Mouse (Mus musculus): Measurements from ENCODE around the gene Olfm3. TPM values are rescaled to one million over a fixed set of nuclear protein-coding genes. Genes with fewer than 3 reads are reported as not detected.

Olfm3 gene
- polyA plus RNA-seq, 1 experiment from 2014 or later, result not detected

DNA sequence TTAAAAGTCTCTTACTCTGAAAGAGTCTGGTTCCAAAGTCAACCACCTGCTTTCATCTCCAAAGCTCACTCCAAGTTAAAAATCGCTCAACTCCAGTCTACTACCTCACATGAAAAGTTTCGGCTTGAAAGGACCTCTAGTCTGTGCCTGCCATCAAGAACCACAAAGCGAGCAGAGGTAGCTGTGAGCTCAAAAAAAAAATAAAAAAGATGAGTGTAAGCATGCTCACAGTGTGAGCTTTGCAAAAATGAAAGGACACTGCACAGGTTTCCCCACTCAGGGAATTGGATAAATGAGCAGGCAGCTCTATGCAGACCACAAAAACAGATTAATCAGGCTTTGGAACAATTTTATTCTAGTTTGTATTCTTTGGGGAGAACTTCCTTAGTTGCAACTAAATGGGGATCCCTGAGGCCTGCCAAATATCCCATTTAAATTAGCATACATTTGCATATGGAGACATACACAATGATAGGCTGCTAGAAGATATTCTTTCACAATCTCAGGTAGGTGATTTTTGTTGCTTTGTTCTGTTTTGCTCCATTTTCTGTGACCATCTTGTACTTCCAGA lies 255.1 kb downstream of the Olfm3 start:
- Histone ChIP-seq H3K27me3 (ENCODE audit: control insufficient read depth, insufficient read depth, low read length) (no peaks in the 10 kb centered on the region), H3K4me2 (ENCODE audit: low read depth, severe bottlenecking) (no peak overlapping the region), H3K4me3 (ENCODE audit: low read depth, low read length) (no peak overlapping the region), H3K36me3 (ENCODE audit: control insufficient read depth, insufficient read depth, low read length) (no peaks in the 10 kb centered on the region), H3K4me1 (ENCODE audit: control insufficient read depth, insufficient read depth, low read length) (no peaks in the 10 kb centered on the region), H3K27ac (replicated peaks; ENCODE audit: low read depth, low read length) (no peak overlapping the region), H3K9me3 (ENCODE audit: control insufficient read depth, low read length) (no peaks in the 10 kb centered on the region), H3K9ac (ENCODE audit: low read length) (no peak overlapping the region)
- no peak for DNase-seq (ENCODE audit: low spot score)
- 87% methylated on average over 3 of the region's 3 CpGs for WGBS
- ATAC-seq (ENCODE audit: insufficient number of reproducible peaks, low FRiP score, low TSS enrichment, low read depth), result no peak

GRCm38 (mm10) chr3:115174625-115175024 lies 270.7 kb downstream of the Olfm3 start:
- no peak for DNase-seq (ENCODE audit: low spot score)
- Histone ChIP-seq H3K36me3 (ENCODE audit: control insufficient read depth, insufficient read depth, low read length) (no peaks in the 10 kb centered on the region), H3K4me3 (ENCODE audit: low read depth, low read length) (no peak overlapping the region), H3K27ac (replicated peaks; ENCODE audit: low read depth, low read length) (no peak overlapping the region), H3K9ac (ENCODE audit: low read length) (no peak overlapping the region), H3K4me1 (ENCODE audit: control insufficient read depth, insufficient read depth, low read length) (no peaks in the 10 kb centered on the region), H3K27me3 (ENCODE audit: control insufficient read depth, insufficient read depth, low read length) (no peaks in the 10 kb centered on the region), H3K9me3 (ENCODE audit: control insufficient read depth, low read length) (no peaks in the 10 kb centered on the region), H3K4me2 (ENCODE audit: low read depth, severe bottlenecking) (no peak overlapping the region)
- WGBS, result 88% methylated on average over 7 of the region's 7 CpGs
- ATAC-seq (ENCODE audit: insufficient number of reproducible peaks, low FRiP score, low TSS enrichment, low read depth), result no peak

All from limb, embryonic 11.5 days (tissue).